Mouse (Mus musculus) lung, postnatal 0 days (tissue): ENCODE data around the gene Klhl40. TPM values are rescaled to one million over a fixed set of nuclear protein-coding genes. Genes with fewer than 3 reads are reported as not detected.
A peak's percentile ranks its signal among the peaks of the same experiment; 100 is the strongest.

Experiments used
- ATAC-seq: fragments of 200-750 bp; cut with Nextera tagmentation; 2 replicates; pipeline ENCODE4 v1.8.0; 2017; ENCODE audit warnings: moderate library complexity
- DNase-seq: peaks from one replicate; pipeline ENCODE4 v3.0.0-alpha.2; 2016; ENCODE audit warnings: low spot score
- H3K27ac ChIP-seq: fragments of 300-500 bp; sonication (generic); 2 replicates; pipeline ENCODE4 v1.5.1; 2014; ENCODE audit warnings: antibody characterized with exemption, mild to moderate bottlenecking, low read length, mixed read lengths
- H3K27me3 ChIP-seq: fragments of 300-500 bp; sonication (generic); replicated peaks from 2 replicates; pipeline ENCODE4 v1.6.1; 2014; ENCODE audit warnings: low read length, mixed read lengths; ENCODE audit not compliant: insufficient read depth
- H3K36me3 ChIP-seq: fragments of 300-500 bp; sonication (generic); 2 replicates; pipeline ENCODE4 v1.6.1; 2014; ENCODE audit warnings: low read length, mixed read lengths; ENCODE audit not compliant: insufficient read depth
- H3K4me1 ChIP-seq: fragments of 300-500 bp; sonication (generic); 2 replicates; pipeline ENCODE4 v1.6.1; 2014; ENCODE audit warnings: antibody characterized with exemption, low read depth, low read length, mixed read lengths; ENCODE audit not compliant: insufficient read depth
- H3K4me2 ChIP-seq: fragments of 300-500 bp; sonication (generic); replicated peaks from 2 replicates; pipeline ENCODE4 v1.6.1; 2014; ENCODE audit warnings: low read depth, mild to moderate bottlenecking, low read length, moderate library complexity, mixed read lengths
- H3K4me3 ChIP-seq: fragments of 300-500 bp; sonication (generic); 2 replicates; pipeline ENCODE4 v1.5.1; 2014; ENCODE audit warnings: low read depth, low read length
- H3K9ac ChIP-seq: fragments of 300-500 bp; sonication (generic); replicated peaks from 2 replicates; pipeline ENCODE4 v1.6.1; 2014; ENCODE audit warnings: low read depth, mild to moderate bottlenecking
- H3K9me3 ChIP-seq: fragments of 300-500 bp; sonication (generic); 2 replicates; pipeline ENCODE4 v1.6.1; 2016; ENCODE audit warnings: low read length, mixed read lengths
- CTCF ChIP-seq: IDR thresholded peaks from 2 replicates; pipeline ENCODE4 v1.5.1; 2016; ENCODE audit warnings: antibody characterized with exemption, mild to moderate bottlenecking
- EP300 ChIP-seq: IDR thresholded peaks from 2 replicates; pipeline ENCODE4 v1.6.1; 2016; ENCODE audit warnings: antibody characterized with exemption, mild to moderate bottlenecking, control low read depth
- WGBS: fragments of 180-500 bp; shearing (Covaris S2); extraction: QIAGEN DNeasy Blood & Tissue Kit; methylation state at CpG from one replicate; pipeline ENCODE4 v1.1.7; 2014; 5-methylcytosine and 5-hydroxymethylcytosine counted together
- polyA plus RNA-seq: library from polyadenylated mRNA; unstranded; fragments of >200 nt; fragmentation: Nextera tagmentation; extraction: Ambion mirVana; gene quantifications from 2 replicates; pipeline ENCODE4 v1.2.1, GENCODE M21; 2015

Gene Klhl40
- polyA plus RNA-seq, 1 experiment from 2014 or later, result 0.05 TPM

DNA sequence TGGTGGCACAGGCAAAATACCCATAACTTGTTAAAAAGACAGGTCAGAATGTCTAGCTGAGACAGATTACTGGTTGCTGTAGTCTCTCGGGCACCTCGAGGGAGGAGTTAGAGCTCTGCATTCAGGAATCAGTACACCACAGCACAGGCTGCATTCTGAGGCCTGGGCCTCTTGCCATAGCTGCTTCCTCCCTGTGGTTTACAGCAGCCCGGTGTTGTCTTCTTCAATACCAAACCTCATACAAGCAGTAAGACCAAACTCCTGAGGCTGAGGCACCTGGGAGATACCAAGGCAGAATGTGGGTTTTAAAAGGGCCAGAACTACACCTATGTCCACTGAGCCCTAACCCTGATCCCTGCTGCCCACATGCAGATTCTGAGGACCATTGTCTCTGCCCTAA, 20.0 kb upstream of the Klhl40 start:
- no peaks in the 10 kb centered on the region for H3K27me3 ChIP-seq
- H3K4me2 ChIP-seq, result no peak overlapping the region
- H3K4me3 ChIP-seq, result no peak overlapping the region
- H3K27ac ChIP-seq, result no peak overlapping the region
- H3K36me3 ChIP-seq, result peaks cover 9% of the 10 kb centered on the region
- 44% methylated on average over 3 of the region's 3 CpGs for WGBS
- H3K9me3 ChIP-seq, result no peaks in the 10 kb centered on the region
- TF ChIP-seq CTCF (no peak), EP300 (no peak)
- peak; percentile 22 for DNase-seq
- no peaks in the 10 kb centered on the region for H3K4me1 ChIP-seq
- no peak for ATAC-seq
- H3K9ac ChIP-seq, result no peak overlapping the region

DNA sequence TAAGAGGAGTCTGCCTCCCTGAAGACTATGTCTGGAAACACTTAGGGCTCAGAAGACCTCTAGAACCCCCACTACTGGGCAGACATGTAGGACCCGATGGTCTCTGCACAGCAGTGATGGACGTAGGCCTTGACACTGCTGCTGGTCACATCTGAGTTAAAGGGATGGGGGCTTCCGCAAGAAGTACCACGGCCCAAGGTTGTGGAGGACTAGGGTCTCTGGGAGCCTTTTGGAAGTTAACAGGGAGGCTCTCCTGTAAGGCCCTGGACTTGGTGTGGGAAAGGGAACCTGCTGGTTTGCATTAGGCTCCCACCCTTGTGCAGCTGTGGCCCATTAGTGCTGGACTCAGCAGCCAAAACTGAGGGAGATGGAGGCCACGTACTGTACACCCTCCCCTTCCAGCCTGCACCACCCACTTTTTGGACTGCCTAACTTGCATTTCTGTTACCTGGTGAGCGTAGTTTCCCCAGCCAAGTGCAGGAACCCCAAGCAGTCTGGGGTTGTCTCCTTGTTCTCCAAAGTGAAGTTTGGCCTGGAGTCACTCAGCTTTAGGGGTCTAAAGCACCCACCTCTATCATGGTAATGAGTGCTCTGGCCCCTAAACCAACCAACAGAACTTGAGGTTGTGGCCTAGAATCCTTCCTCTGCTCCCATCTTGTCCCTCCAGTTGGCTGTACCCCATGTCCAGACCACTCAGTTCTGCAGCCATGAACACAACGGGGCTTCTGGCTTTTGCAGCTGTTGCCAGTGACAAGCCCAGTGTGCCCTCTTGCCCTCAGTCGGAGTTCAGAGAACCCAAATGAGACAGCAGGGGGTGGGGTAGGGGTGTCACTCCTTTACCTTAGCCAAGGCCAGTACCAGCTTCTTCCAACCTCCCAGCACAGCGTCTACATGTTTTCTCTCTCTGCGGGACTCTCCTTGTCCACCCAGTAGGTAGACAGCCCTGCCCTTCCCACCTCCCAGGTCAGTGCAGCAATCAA, 19.3 kb upstream of the Klhl40 start:
- H3K9me3 ChIP-seq, result no peaks in the 10 kb centered on the region
- H3K36me3 ChIP-seq, result peaks cover 9% of the 10 kb centered on the region
- H3K27me3 ChIP-seq, result no peaks in the 10 kb centered on the region
- TF ChIP-seq EP300 (no peak), CTCF (no peak)
- no peak for DNase-seq
- no peaks in the 10 kb centered on the region for H3K4me1 ChIP-seq
- ATAC-seq, result no peak
- WGBS, result 50% methylated on average over 10 of the region's 10 CpGs
- H3K9ac ChIP-seq, result peak overlapping the region; percentile 86; the same call in 1 of the 2 replicates
- no peak overlapping the region for H3K4me3 ChIP-seq
- H3K27ac ChIP-seq, result no peak overlapping the region
- H3K4me2 ChIP-seq, result peak overlapping the region; percentile 99; the same call in 1 of the 2 replicates

DNA sequence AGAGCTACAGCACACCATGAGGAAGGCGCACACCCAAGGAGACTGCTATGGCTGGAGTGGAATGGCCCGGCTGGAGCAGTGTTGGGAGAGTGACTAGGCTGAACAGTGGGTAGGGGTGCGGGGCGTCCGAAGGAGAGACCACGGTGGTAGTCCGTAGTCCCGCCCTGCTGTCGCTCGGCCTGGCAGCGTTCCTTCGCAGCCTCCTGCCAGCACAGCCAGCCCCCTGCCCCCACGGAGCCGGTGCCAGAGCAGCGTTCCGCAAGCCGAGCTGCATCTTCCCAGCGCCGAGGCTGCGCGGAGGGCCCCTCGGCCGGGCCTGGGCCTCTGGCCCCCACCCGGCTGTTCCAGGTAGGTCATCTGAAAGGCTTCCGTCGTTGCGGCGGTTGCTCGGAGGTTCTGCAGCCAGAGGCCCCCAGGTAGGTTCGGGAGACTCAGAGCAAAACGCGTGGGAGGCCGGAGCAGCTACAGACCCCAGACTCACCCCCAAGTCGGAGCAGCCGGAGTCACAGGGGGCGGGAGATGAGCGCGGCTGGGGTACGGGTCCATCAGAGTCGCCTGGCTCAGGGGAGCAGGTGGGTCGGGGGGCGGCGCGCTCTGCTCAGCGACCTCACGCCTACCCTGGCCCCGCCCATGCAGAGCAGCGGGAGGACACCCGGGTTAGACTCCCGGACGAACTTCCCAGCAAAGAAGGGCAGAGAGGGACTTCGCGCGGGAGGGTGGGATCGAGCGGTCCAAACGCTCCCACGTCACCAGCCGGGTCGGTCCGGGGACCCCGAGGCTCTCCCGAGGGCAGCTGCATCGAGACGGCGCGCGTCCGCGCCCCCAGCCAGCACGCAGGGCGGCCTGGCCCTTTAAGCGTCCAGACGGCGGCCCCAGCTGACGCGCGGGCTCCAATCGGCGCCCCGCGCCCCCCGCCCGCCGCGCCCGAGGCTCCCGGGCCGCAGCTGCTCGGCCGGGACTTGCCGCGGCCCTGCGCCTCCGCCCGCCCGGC, 18.0 kb upstream of the Klhl40 start, which contains the start of gene Zfp651:
TSS of gene Zfp651 (plus strand) at position 240 of the 991 bp plus-strand sequence.
- H3K4me3 ChIP-seq, result peak within 1 kb of the TSS; percentile 77
- peak within 1 kb of the TSS; percentile 86 for H3K9ac ChIP-seq
- H3K27me3 ChIP-seq, result no peaks in the 10 kb centered on the region
- H3K4me1 ChIP-seq, result no peaks in the 10 kb centered on the region
- H3K4me2 ChIP-seq, result peak within 1 kb of the TSS; percentile 99
- H3K36me3 ChIP-seq, result peaks cover 9% of the 10 kb centered on the region
- DNase-seq (peak; percentile 78), ATAC-seq (peak; percentile 84)
- H3K27ac ChIP-seq, result peak within 1 kb of the TSS; percentile 84
- no peaks in the 10 kb centered on the region for H3K9me3 ChIP-seq
- WGBS, result 2% methylated on average over 60 of the region's 97 CpGs
- TF ChIP-seq CTCF, result no peak
- TF ChIP-seq EP300, result no peak

DNA sequence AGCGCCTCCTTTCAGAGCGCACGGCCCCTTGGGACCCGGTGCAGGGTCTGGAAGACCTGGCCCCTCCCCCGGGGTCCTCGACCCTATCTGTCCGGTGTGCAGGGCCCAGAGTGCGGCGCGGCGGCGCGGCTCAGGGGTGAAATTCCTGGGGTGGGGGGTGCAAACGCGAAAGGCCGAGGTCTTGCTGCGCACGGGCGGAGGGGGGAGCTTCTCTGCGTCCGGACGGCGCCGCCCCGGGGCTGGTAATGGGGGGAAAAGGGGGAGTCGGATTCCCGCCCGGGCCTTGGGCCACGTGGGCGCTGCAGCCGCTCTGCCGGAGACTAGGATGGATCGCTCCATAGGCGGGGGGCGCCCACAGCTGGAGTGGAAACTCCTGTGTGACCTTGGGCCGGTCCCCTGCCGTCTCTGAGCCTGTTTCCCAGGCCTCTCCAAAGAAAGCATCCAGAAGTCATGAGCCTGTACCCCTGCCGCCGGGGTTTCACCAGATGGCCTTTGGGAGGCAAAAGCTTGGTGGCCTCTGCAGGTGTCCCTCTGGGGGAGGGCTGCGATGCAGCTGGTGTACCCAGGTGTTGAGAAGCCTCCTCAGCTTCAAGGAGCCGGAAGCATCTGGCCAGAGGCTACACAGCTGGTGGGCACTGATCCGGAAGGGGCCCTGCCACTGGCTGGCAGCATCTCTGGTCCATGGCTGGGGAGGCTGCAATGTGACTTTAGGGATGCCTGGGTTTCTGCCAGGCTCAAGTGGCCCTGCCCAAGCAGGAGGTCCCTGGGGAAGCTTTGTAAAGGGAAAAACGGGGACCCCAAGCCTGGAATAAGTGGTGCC, 16.9 kb upstream of the Klhl40 start:
- TF ChIP-seq CTCF (no peak), EP300 (no peak)
- Histone ChIP-seq H3K36me3 (peaks cover 4% of the 10 kb centered on the region), H3K4me3 (peak overlapping the region; percentile 77)

DNA sequence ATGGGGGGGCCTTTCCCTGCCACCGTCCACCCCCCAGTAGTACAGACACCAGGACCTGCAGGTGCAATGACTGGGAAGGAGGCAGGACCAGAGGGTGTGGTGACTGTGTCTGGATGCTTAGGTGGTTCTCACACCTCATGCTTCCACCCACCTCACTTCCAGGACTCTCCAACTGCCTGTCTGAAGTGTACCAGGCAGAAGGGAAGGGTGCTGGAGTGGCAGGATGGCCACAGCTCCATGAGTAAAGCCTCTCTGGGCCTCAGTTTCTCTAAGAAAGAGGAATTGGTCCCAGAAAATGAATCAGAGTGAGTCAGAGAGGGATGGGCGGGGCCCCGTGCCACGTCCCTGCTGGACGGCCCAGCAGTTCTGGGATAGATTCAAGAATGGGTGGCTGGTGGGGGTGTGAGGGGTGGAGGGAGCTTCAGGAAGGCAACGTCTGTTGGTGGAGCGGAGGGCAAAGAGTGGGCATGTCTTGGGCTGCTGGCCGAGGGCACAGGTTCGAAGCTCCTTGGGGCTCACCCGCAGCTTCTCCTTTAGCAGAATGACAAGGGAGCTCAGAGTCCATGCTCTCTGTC, 16.2 kb upstream of the Klhl40 start:
- WGBS, result 60% methylated on average over 10 of the region's 10 CpGs

More for the DNA sequence above, 16.9 kb upstream of the Klhl40 start:
- ATAC-seq (peak; percentile 78), DNase-seq (peak; percentile 88)
- Histone ChIP-seq H3K27me3 (no peaks in the 10 kb centered on the region), H3K9me3 (no peaks in the 10 kb centered on the region), H3K4me1 (no peaks in the 10 kb centered on the region), H3K9ac (peak overlapping the region; percentile 86), H3K4me2 (peak overlapping the region; percentile 99), H3K27ac (peak overlapping the region; percentile 84)
- WGBS, result 3% methylated on average over 34 of the region's 43 CpGs

More for the DNA sequence above, 16.2 kb upstream of the Klhl40 start:
- H3K4me2 ChIP-seq, result no peak overlapping the region
- no peaks in the 10 kb centered on the region for H3K4me1 ChIP-seq
- DNase-seq (peak; percentile 25), ATAC-seq (no peak)
- H3K4me3 ChIP-seq, result 0 out of 2 replicates have a peak overlapping the region, but pooled peaks have one; percentile 77
- H3K9ac ChIP-seq, result no peak overlapping the region
- no peak for TF ChIP-seq EP300
- TF ChIP-seq CTCF, result no peak
- H3K36me3 ChIP-seq, result peaks cover 4% of the 10 kb centered on the region; the same call in 1 of the 2 replicates
- no peaks in the 10 kb centered on the region for H3K9me3 ChIP-seq
- H3K27ac ChIP-seq, result no peak overlapping the region
- no peaks in the 10 kb centered on the region for H3K27me3 ChIP-seq
